Mouse (Mus musculus): ENCODE measurements around the gene Krt33b. TPM values are rescaled to one million over a fixed set of nuclear protein-coding genes. Genes with fewer than 3 reads are reported as not detected.

The Krt33b gene
- polyA plus RNA-seq (2012; rRNA removed): 0.09 TPM in 1 of 2 replicates, not detected in the other

GRCm38 (mm10) chr11:100029768-100030167, at the start of gene Krt33b:
Krt33b (minus strand) TSS chr11:100029868.

GRCm38 (mm10) chr11:100050451-100050850, 20.8 kb upstream of the Krt33b start, which contains the start of gene Krt31:
Krt31 (minus strand) TSS chr11:100050551.

GRCm38 (mm10) chr11:100041454-100041853, 11.8 kb upstream of the Krt33b start, which contains the start of gene Krt34:
Krt34 (minus strand) TSS chr11:100041554.

GRCm38 (mm10) chr11:100016112-100016511, 13.6 kb downstream of the Krt33b start, which contains the start of gene Krt33a:
Krt33a (minus strand) TSS chr11:100016212.

GRCm38 (mm10) chr11:99993620-99994383, 35.9 kb downstream of the Krt33b start, which contains the start of gene Krtap17-1:
Krtap17-1 (minus strand) TSS chr11:99993994.

GRCm38 (mm10) chr11:99986180-99986647, 43.5 kb downstream of the Krt33b start, which contains the start of gene Krtap16-1:
Krtap16-1 (minus strand) TSS chr11:99986597.

GRCm38 (mm10) chr11:99978953-99979352, 50.7 kb downstream of the Krt33b start, which contains the start of gene Krtap29-1:
Krtap29-1 (minus strand) TSS chr11:99979053.

Other genes with a start within 250 kb of the Krt33b start
- not detected in 2 replicates for gene Krtap4-8, start 249.2 kb downstream of the Krt33b start, polyA plus RNA-seq (2012; rRNA removed)
- gene Krtap4-9, start 244.7 kb downstream of the Krt33b start, polyA plus RNA-seq (2012; rRNA removed): not detected in 2 replicates
- gene Gm11596, start 236.4 kb downstream of the Krt33b start, polyA plus RNA-seq (2012; rRNA removed): not detected in 2 replicates
- gene Gm11569, start 230.9 kb downstream of the Krt33b start, polyA plus RNA-seq (2012; rRNA removed): not detected in 2 replicates
- gene Gm11554, start 225.4 kb downstream of the Krt33b start, polyA plus RNA-seq (2012; rRNA removed): not detected in 2 replicates
- gene Krtap4-13, start 220.0 kb downstream of the Krt33b start, polyA plus RNA-seq (2012; rRNA removed): not detected in 2 replicates
- gene Gm11564, start 214.2 kb downstream of the Krt33b start, polyA plus RNA-seq (2012; rRNA removed): not detected in 2 replicates
- gene 2300003K06Rik, start 191.8 kb downstream of the Krt33b start, polyA plus RNA-seq (2012; rRNA removed): not detected in 2 replicates
- not detected in 2 replicates for gene Krtap4-16, start 178.3 kb downstream of the Krt33b start, polyA plus RNA-seq (2012; rRNA removed)
- not detected in 2 replicates for gene Gm11568, start 172.0 kb downstream of the Krt33b start, polyA plus RNA-seq (2012; rRNA removed)
- not detected in 2 replicates for gene Gm11559, start 165.4 kb downstream of the Krt33b start, polyA plus RNA-seq (2012; rRNA removed)
- gene Krtap9-1, start 156.5 kb downstream of the Krt33b start, polyA plus RNA-seq (2012; rRNA removed): not detected in 2 replicates
- not detected in 2 replicates for gene Gm11567, start 150.7 kb downstream of the Krt33b start, polyA plus RNA-seq (2012; rRNA removed)
- not detected in 2 replicates for gene Krtap31-1, start 121.9 kb downstream of the Krt33b start, polyA plus RNA-seq (2012; rRNA removed)
- gene Gm11565, start 115.1 kb downstream of the Krt33b start, polyA plus RNA-seq (2012; rRNA removed): not detected in 2 replicates
- not detected in 2 replicates for gene Krtap31-2, start 93.6 kb downstream of the Krt33b start, polyA plus RNA-seq (2012; rRNA removed)
- not detected in 2 replicates for gene Krtap9-5, start 81.4 kb downstream of the Krt33b start, polyA plus RNA-seq (2012; rRNA removed)
- not detected in 2 replicates for gene Krtap29-1, start 50.8 kb downstream of the Krt33b start, polyA plus RNA-seq (2012; rRNA removed)
- not detected in 2 replicates for gene Krtap16-1, start 43.3 kb downstream of the Krt33b start, polyA plus RNA-seq (2012; rRNA removed)
- not detected in 2 replicates for gene Krtap17-1, start 35.9 kb downstream of the Krt33b start, polyA plus RNA-seq (2012; rRNA removed)
- not detected in 2 replicates for gene Krt33a, start 13.7 kb downstream of the Krt33b start, polyA plus RNA-seq (2012; rRNA removed)
- gene Krt34, start 11.7 kb upstream of the Krt33b start, polyA plus RNA-seq (2012; rRNA removed): not detected in 2 replicates
- not detected in 2 replicates for gene Krt31, start 20.7 kb upstream of the Krt33b start, polyA plus RNA-seq (2012; rRNA removed)
- gene Krt32, start 58.4 kb upstream of the Krt33b start, polyA plus RNA-seq (2012; rRNA removed): not detected in 2 replicates
- gene Krt35, start 66.4 kb upstream of the Krt33b start, polyA plus RNA-seq (2012; rRNA removed): 0.04 TPM in 1 of 2 replicates, not detected in the other
- gene Krt36, start 75.8 kb upstream of the Krt33b start, polyA plus RNA-seq (2012; rRNA removed): 0.05 TPM in 1 of 2 replicates, not detected in the other
- 0.05 and 0.16 TPM in 2 replicates for gene Krt13, start 91.7 kb upstream of the Krt33b start, polyA plus RNA-seq (2012; rRNA removed)
- 6.1 and 7.9 TPM in 2 replicates for gene Krt15, start 106.1 kb upstream of the Krt33b start, polyA plus RNA-seq (2012; rRNA removed)
- 8.8 and 9.2 TPM in 2 replicates for gene Krt19, start 118.8 kb upstream of the Krt33b start, polyA plus RNA-seq (2012; rRNA removed)
- 0.05 and 0.36 TPM in 2 replicates for gene Krt9, start 163.4 kb upstream of the Krt33b start, polyA plus RNA-seq (2012; rRNA removed)
- 3.2 and 9.1 TPM in 2 replicates for gene Krt14, start 177.7 kb upstream of the Krt33b start, polyA plus RNA-seq (2012; rRNA removed)
- not detected in 2 replicates for gene Krt16, start 219.0 kb upstream of the Krt33b start, polyA plus RNA-seq (2012; rRNA removed)
- gene Krt17, start 231.2 kb upstream of the Krt33b start, polyA plus RNA-seq (2012; rRNA removed): 0.14 and 0.73 TPM in 2 replicates
- not detected in 2 replicates for gene Krt42, start 240.0 kb upstream of the Krt33b start, polyA plus RNA-seq (2012; rRNA removed)